Comparison of ENCODE assay signal across 32 mouse cellular contexts in genomic region chr9:118424344-118424743, GRCm38 (mm10). TPM values are rescaled to one million over a fixed set of nuclear protein-coding genes. Genes with fewer than 3 reads are reported as not detected.
"Had no signal": no experiment of that assay in that cellular context is flagged by ENCODE, and none has a peak within 500 bp of the region (broad histone marks: within the 10 kb centered on the region; RNA-seq: fewer than 3 reads in every experiment).

No protein-coding gene starts in this region.

- H3K9me3 ChIP-seq: heart, embryonic 15.5 days; hindbrain, embryonic 10.5 days; hindbrain, embryonic 12.5 days; limb, embryonic 13.5 days; limb, embryonic 15.5 days; liver, embryonic 12.5 days had no signal

- H3K4me3 ChIP-seq: heart, adult 2 months; heart, embryonic 13.5 days; heart, embryonic 15.5 days; hindbrain, embryonic 10.5 days; hindbrain, embryonic 12.5 days; layer of hippocampus, adult 2 months; limb, embryonic 13.5 days; limb, embryonic 15.5 days; liver, embryonic 12.5 days had no signal

- H3K27me3 ChIP-seq: heart, embryonic 15.5 days; hindbrain, embryonic 12.5 days; limb, embryonic 13.5 days; limb, embryonic 15.5 days; liver, embryonic 12.5 days had no signal

- H3K9ac ChIP-seq: heart, embryonic 13.5 days; heart, embryonic 15.5 days; hindbrain, embryonic 12.5 days; hindbrain, embryonic 14.5 days; limb, embryonic 13.5 days; limb, embryonic 15.5 days; liver, embryonic 12.5 days; liver, embryonic 14.5 days had no signal

- H3K4me1 ChIP-seq: heart, embryonic 13.5 days; heart, embryonic 15.5 days; hindbrain, embryonic 12.5 days; limb, embryonic 13.5 days; limb, embryonic 15.5 days; liver, embryonic 12.5 days had no signal

- H3K4me2 ChIP-seq: heart, embryonic 11.5 days; heart, embryonic 13.5 days; heart, embryonic 15.5 days; hindbrain, embryonic 12.5 days; hindbrain, embryonic 14.5 days; limb, embryonic 13.5 days; limb, embryonic 15.5 days; liver, embryonic 12.5 days had no signal

- DNase-seq: gastrocnemius, postnatal 14 days; gastrocnemius, postnatal 36 days; heart, adult 11 months; heart, adult 2 months; heart, postnatal 14 days; heart, postnatal 36 days; kidney, adult 11 months; kidney, adult 2 months; kidney, postnatal 10 days; kidney, postnatal 25 days; kidney, postnatal 4 days; layer of hippocampus, postnatal 36 days; left cerebral cortex, postnatal 4 days had no signal

- H3K27ac ChIP-seq: heart, adult 2 months; heart, embryonic 13.5 days; heart, embryonic 15.5 days; hindbrain, embryonic 10.5 days; hindbrain, embryonic 12.5 days; hindbrain, embryonic 14.5 days; hindbrain, postnatal 0 days; layer of hippocampus, adult 2 months; limb, embryonic 13.5 days; limb, embryonic 15.5 days; liver, embryonic 12.5 days; liver, embryonic 14.5 days had no signal

- H3K36me3 ChIP-seq: heart, embryonic 13.5 days; heart, embryonic 15.5 days; hindbrain, embryonic 10.5 days; hindbrain, embryonic 12.5 days; limb, embryonic 13.5 days; limb, embryonic 15.5 days; liver, embryonic 12.5 days had no signal

- ATAC-seq: hindbrain, postnatal 0 days; intestine, embryonic 16.5 days; liver, embryonic 12.5 days had no signal

RNA-seq across cellular contexts. Expression of gene Eomes, which starts 53.7 kb away (rescaled TPM):
- total RNA-seq: gastrocnemius, adult 18-20 months; gastrocnemius, adult 8-10 months; gastrocnemius, postnatal 14 days; gastrocnemius, postnatal 36 days; heart, postnatal 14 days; liver, adult 2 months had no signal
- polyA plus RNA-seq: heart, embryonic 13.5 days; heart, postnatal 0 days; hindbrain, embryonic 10.5 days; kidney, embryonic 14.5 days; kidney, embryonic 16.5 days; liver, embryonic 12.5 days had no signal
